Mouse (Mus musculus) heart, postnatal 0 days (tissue): Measurements from ENCODE around the gene Fam168a. TPM values are rescaled to one million over a fixed set of nuclear protein-coding genes. Genes with fewer than 3 reads are reported as not detected.
A peak's percentile ranks its signal among the peaks of the same experiment; 100 is the strongest.

Experiments used
- ATAC-seq: fragments of 200-750 bp; cut with Nextera tagmentation; 2 replicates; pipeline ENCODE4 v1.8.0; 2017; ENCODE audit warnings: low read depth, moderate number of reproducible peaks, moderate library complexity; ENCODE audit not compliant: insufficient read depth
- DNase-seq: peaks from one replicate; pipeline ENCODE4 v3.0.0-alpha.2; 2016; ENCODE audit warnings: low spot score
- H3K27ac ChIP-seq: fragments of 300-500 bp; sonication (generic); 2 replicates; pipeline ENCODE4 v1.5.1; 2014; ENCODE audit warnings: low read depth, mild to moderate bottlenecking
- H3K27me3 ChIP-seq: fragments of 300-500 bp; sonication (generic); 2 replicates; pipeline ENCODE4 v1.6.1; 2014; ENCODE audit warnings: low read length, mixed read lengths; ENCODE audit not compliant: control insufficient read depth, insufficient read depth
- H3K36me3 ChIP-seq: fragments of 300-500 bp; sonication (generic); replicated peaks from 2 replicates; pipeline ENCODE4 v1.6.1; 2014; ENCODE audit warnings: low read length, mixed read lengths; ENCODE audit not compliant: control insufficient read depth, insufficient read depth
- H3K4me1 ChIP-seq: fragments of 300-500 bp; sonication (generic); 2 replicates; pipeline ENCODE4 v1.6.1; 2014; ENCODE audit warnings: antibody characterized with exemption; ENCODE audit not compliant: control insufficient read depth, insufficient read depth
- H3K4me2 ChIP-seq: fragments of 300-500 bp; sonication (generic); 2 replicates; pipeline ENCODE4 v1.6.1; 2014; ENCODE audit warnings: low read depth, mild to moderate bottlenecking, low read length, moderate library complexity
- H3K4me3 ChIP-seq: fragments of 300-500 bp; sonication (generic); 2 replicates; pipeline ENCODE4 v1.5.1; 2014; ENCODE audit warnings: low read depth, low read length
- H3K9ac ChIP-seq: fragments of 300-500 bp; sonication (generic); replicated peaks from 2 replicates; pipeline ENCODE4 v1.6.1; 2014; ENCODE audit warnings: low read depth, low read length, mixed read lengths
- H3K9me3 ChIP-seq: fragments of 300-500 bp; sonication (generic); replicated peaks from 2 replicates; pipeline ENCODE4 v1.6.1; 2016; ENCODE audit warnings: low read length; ENCODE audit not compliant: control insufficient read depth
- CTCF ChIP-seq: IDR thresholded peaks from 2 replicates; pipeline ENCODE4 v1.5.1; 2016; ENCODE audit warnings: antibody characterized with exemption, control low read depth, low read depth
- EP300 ChIP-seq: IDR thresholded peaks from 2 replicates; pipeline ENCODE4 v1.6.1; 2016; ENCODE audit warnings: antibody characterized with exemption, low read depth
- WGBS: fragments of 180-500 bp; shearing (Covaris S2); extraction: QIAGEN DNeasy Blood & Tissue Kit; methylation state at CpG from one replicate; pipeline ENCODE4 v1.1.7; 2014; 5-methylcytosine and 5-hydroxymethylcytosine counted together
- microRNA-seq: library from miRNA; unstranded; fragments of <30 nt; microRNA quantifications from one replicate; pipeline ENCODE4, GENCODE M21; 2016
- polyA plus RNA-seq: library from polyadenylated mRNA; unstranded; fragments of >200 nt; fragmentation: Nextera tagmentation; extraction: Ambion mirVana; gene quantifications from 2 replicates; pipeline ENCODE4 v1.2.1, GENCODE M21; 2015
- total RNA-seq: library from RNA; depleted of rRNA; stranded (reverse); fragments of >200 nt; gene quantifications from 2 replicates; pipeline ENCODE4 v1.2.3, GENCODE M21; 2014; ENCODE audit warnings: low replicate concordance; rRNA removed

Fam168a gene
- total and polyA plus RNA-seq, 2 experiments from 2014 or later = 20.0 to 29.0 TPM

DNA sequence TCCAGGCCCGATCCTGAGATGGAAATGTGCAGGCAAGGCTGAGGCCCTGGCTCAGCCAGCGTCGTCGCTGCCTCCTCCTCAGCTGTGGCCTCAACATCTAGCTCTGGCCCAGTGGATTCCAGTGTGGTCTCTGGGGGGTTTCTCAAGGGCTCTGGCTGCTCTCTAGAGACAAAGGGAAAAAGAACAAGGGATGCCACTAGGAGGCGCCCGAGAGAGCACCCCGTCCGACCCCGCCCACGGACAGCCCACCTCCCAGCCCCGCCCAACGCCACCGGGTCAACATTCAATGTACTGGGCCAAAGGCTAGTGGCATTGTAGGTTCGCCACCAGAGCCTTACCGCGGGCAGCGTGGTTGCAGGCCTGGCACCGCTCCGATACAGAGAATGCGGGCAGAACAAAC, 173.2 kb downstream of the Fam168a start:
- TF ChIP-seq CTCF = peak; percentile 46
- no peak for TF ChIP-seq EP300
- Histone ChIP-seq H3K36me3 (peaks cover 73% of the 10 kb centered on the region), H3K4me2 (no peak overlapping the region), H3K27me3 (no peaks in the 10 kb centered on the region), H3K9ac (no peak overlapping the region), H3K9me3 (no peaks in the 10 kb centered on the region), H3K27ac (no peak overlapping the region), H3K4me3 (no peak overlapping the region), H3K4me1 (peaks cover 5% of the 10 kb centered on the region; the same call in 1 of the 2 replicates)
- peak; percentile 49 for DNase-seq
- peak; percentile 19; the same call in 1 of the 2 replicates for ATAC-seq
- WGBS = 26% methylated on average over 20 of the region's 20 CpGs

DNA sequence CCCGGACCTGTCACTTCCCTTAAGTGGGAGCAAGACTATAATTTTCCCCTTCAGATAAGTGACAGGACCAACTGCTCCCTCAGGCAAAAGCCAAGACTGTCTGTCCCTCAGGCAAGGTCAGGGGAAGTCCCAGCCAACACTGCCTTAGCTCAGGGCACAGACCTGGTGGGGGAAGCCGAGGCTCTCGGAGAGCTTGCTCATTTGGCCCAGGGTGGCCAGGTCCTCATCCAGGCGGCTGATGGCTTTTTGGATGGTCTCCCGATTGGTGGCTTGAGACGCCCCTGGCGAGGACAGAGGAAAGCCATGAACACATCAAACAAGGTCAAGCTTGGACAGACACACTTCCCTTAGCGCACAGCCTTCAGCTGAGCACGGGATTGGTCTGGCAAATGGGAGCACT, 175.1 kb downstream of the Fam168a start:
- H3K4me2 ChIP-seq = no peak overlapping the region
- no peak overlapping the region for H3K27ac ChIP-seq
- ATAC-seq = no peak
- TF ChIP-seq EP300 = no peak
- TF ChIP-seq CTCF = no peak
- no peak overlapping the region for H3K9ac ChIP-seq
- DNase-seq = no peak
- H3K9me3 ChIP-seq = no peaks in the 10 kb centered on the region
- H3K4me1 ChIP-seq = no peaks in the 10 kb centered on the region
- no peak overlapping the region for H3K4me3 ChIP-seq
- 82% methylated on average over 9 of the region's 9 CpGs for WGBS
- H3K27me3 ChIP-seq = no peaks in the 10 kb centered on the region
- H3K36me3 ChIP-seq = peaks cover 81% of the 10 kb centered on the region

DNA sequence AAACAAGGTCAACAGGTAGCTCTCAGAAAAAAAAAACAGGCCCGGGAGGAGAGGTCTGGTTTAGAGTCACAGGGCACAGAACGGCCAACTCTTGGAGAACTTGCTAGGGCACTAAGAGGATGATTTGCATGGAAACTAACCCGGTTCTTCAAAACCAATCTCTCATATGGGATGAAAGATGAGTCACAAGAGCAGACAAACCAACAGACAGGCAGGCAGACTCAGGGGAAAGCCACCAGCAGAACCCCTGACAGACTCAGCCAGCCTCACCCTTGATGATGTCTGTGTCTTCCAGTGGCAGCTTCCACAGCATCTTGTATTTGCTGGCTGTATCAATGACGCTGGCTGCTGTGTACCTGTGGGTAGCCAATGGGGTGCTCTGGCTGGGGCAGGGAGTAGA, 175.5 kb downstream of the Fam168a start:
- WGBS = 83% methylated on average over 4 of the region's 4 CpGs
- Histone ChIP-seq H3K27ac (no peak overlapping the region), H3K4me3 (no peak overlapping the region), H3K9me3 (no peaks in the 10 kb centered on the region), H3K4me1 (no peaks in the 10 kb centered on the region), H3K4me2 (no peak overlapping the region), H3K27me3 (no peaks in the 10 kb centered on the region), H3K9ac (no peak overlapping the region), H3K36me3 (peaks cover 80% of the 10 kb centered on the region)
- TF ChIP-seq EP300 (no peak), CTCF (no peak)
- ATAC-seq (no peak), DNase-seq (no peak)

- Histone ChIP-seq H3K27ac (no peak overlapping the region), H3K4me1 (no peaks in the 10 kb centered on the region), H3K4me3 (no peak overlapping the region), H3K4me2 (no peak overlapping the region), H3K9ac (no peak overlapping the region), H3K27me3 (no peaks in the 10 kb centered on the region), H3K36me3 (peaks cover 66% of the 10 kb centered on the region), H3K9me3 (no peaks in the 10 kb centered on the region)
- no peak for DNase-seq
- WGBS = 85% methylated on average over 4 of the region's 4 CpGs
- no peak for ATAC-seq
- TF ChIP-seq EP300 (no peak), CTCF (no peak)
Observed at GRCm38 (mm10) chr7:100884460-100884859, 178.0 kb downstream of the Fam168a start.

DNA sequence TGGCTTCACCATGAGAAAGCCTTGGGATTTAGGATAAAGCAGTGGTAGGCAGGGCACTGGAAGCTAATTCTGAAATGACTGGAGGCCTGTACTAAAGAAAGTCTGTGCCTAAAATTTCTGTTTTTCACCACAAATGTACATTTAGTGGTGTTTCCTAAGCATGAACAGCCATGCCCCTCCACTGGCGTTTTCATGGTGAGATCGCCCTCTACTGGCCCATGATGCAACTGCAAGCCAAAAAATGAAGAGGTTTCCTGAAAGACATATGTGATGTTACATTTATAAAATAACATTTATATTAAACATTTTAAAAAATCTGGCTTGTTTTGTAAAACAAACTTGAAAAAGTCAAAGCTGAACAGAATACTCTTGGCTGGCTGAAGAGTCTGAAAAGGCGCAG, 180.1 kb downstream of the Fam168a start:
- Histone ChIP-seq H3K4me3 (no peak overlapping the region), H3K27me3 (no peaks in the 10 kb centered on the region), H3K36me3 (peaks cover 59% of the 10 kb centered on the region), H3K9ac (no peak overlapping the region), H3K4me1 (no peaks in the 10 kb centered on the region), H3K4me2 (no peak overlapping the region), H3K27ac (no peak overlapping the region), H3K9me3 (no peaks in the 10 kb centered on the region)
- no peak for DNase-seq
- TF ChIP-seq EP300 = no peak
- TF ChIP-seq CTCF = peak; percentile 81
- ATAC-seq = no peak
- WGBS = 32% methylated on average over 3 of the region's 3 CpGs

Small RNAs within 50 kb of the gene (microRNA-seq; reads per million reads assigned to microRNA genes)
- 218 reads per million, percentile 66 among the genes with 10 or more reads in this experiment for gene Mir3102

Other genes starting within 250 kb of the Fam168a start
- 0.12 and 15.6 TPM in 2 replicates for gene Ucp3, start 233.6 kb upstream of the Fam168a start, total RNA-seq
- 17.6 and 23.3 TPM in 2 replicates for gene Ucp3, start 233.6 kb upstream of the Fam168a start, polyA plus RNA-seq
- gene Ucp2, start 213.3 kb upstream of the Fam168a start, total RNA-seq = 71.4 and 234 TPM in 2 replicates
- 339 and 342 TPM in 2 replicates for gene Ucp2, start 213.3 kb upstream of the Fam168a start, polyA plus RNA-seq
- gene Dnajb13, start 191.7 kb upstream of the Fam168a start, total RNA-seq = not detected in 2 replicates
- 0.07 and 0.52 TPM in 2 replicates for gene Dnajb13, start 191.7 kb upstream of the Fam168a start, polyA plus RNA-seq
- gene Coa4, start 169.6 kb upstream of the Fam168a start, total RNA-seq = 4.3 and 9.0 TPM in 2 replicates
- 21.1 and 26.5 TPM in 2 replicates for gene Coa4, start 169.6 kb upstream of the Fam168a start, polyA plus RNA-seq
- gene Rab6a, start 99.2 kb upstream of the Fam168a start, total RNA-seq = 66.0 and 87.6 TPM in 2 replicates
- gene Rab6a, start 99.2 kb upstream of the Fam168a start, polyA plus RNA-seq = 73.8 and 78.1 TPM in 2 replicates
- gene Mrpl48, start 98.3 kb upstream of the Fam168a start, total RNA-seq = 32.6 and 54.8 TPM in 2 replicates
- 119 and 121 TPM in 2 replicates for gene Mrpl48, start 98.3 kb upstream of the Fam168a start, polyA plus RNA-seq
- 2.7 TPM in 1 of 2 replicates, not detected in the other for gene Plekhb1, start 44.2 kb upstream of the Fam168a start, total RNA-seq
- 1.0 and 1.1 TPM in 2 replicates for gene Plekhb1, start 44.2 kb upstream of the Fam168a start, polyA plus RNA-seq
- 5.1 and 5.9 TPM in 2 replicates for gene Relt, start 156.8 kb downstream of the Fam168a start, total RNA-seq
- 1.8 and 2.3 TPM in 2 replicates for gene Relt, start 156.8 kb downstream of the Fam168a start, polyA plus RNA-seq
- 28.4 and 42.3 TPM in 2 replicates for gene Arhgef17, start 225.5 kb downstream of the Fam168a start, total RNA-seq
- 2.6 and 2.8 TPM in 2 replicates for gene Arhgef17, start 225.5 kb downstream of the Fam168a start, polyA plus RNA-seq